Mouse (Mus musculus): ENCODE results near the gene Acss3. TPM values are rescaled to one million over a fixed set of nuclear protein-coding genes. Genes with fewer than 3 reads are reported as not detected.

Acss3 gene
- polyA plus RNA-seq, 1 experiment from 2014 or later = 0.79 TPM

GRCm38 (mm10) chr10:106914822-106915221, 208.6 kb downstream of the Acss3 start:
- Histone ChIP-seq H3K4me1 (no peaks in the 10 kb centered on the region), H3K4me2 (no peak overlapping the region), H3K36me3 (peaks cover 10% of the 10 kb centered on the region; the same call in 1 of the 2 replicates), H3K9ac (replicated peaks) (no peak overlapping the region), H3K27me3 (replicated peaks) (no peaks in the 10 kb centered on the region), H3K9me3 (replicated peaks) (no peaks in the 10 kb centered on the region), H3K4me3 (replicated peaks) (no peak overlapping the region), H3K27ac (replicated peaks) (no peak overlapping the region)
- no peak for ATAC-seq (ENCODE audit: low FRiP score)

GRCm38 (mm10) chr10:106914275-106914674, 209.2 kb downstream of the Acss3 start:
- H3K9me3 ChIP-seq (replicated peaks) = no peaks in the 10 kb centered on the region
- H3K9ac ChIP-seq (replicated peaks) = no peak overlapping the region
- ATAC-seq (ENCODE audit: low FRiP score) = no peak

GRCm38 (mm10) chr10:106913032-106913431, 210.4 kb downstream of the Acss3 start:
- ATAC-seq (ENCODE audit: low FRiP score) = no peak
- no peak overlapping the region for H3K27ac ChIP-seq (replicated peaks)
- H3K9me3 ChIP-seq (replicated peaks) = no peaks in the 10 kb centered on the region
- H3K4me1 ChIP-seq = no peaks in the 10 kb centered on the region
- 23% methylated on average over 2 of the region's 2 CpGs for WGBS
- H3K36me3 ChIP-seq = peaks cover 10% of the 10 kb centered on the region; the same call in 1 of the 2 replicates
- H3K9ac ChIP-seq (replicated peaks) = no peak overlapping the region
- H3K4me2 ChIP-seq = no peak overlapping the region
- no peak overlapping the region for H3K4me3 ChIP-seq (replicated peaks)
- no peaks in the 10 kb centered on the region for H3K27me3 ChIP-seq (replicated peaks)

More at GRCm38 (mm10) chr10:106914275-106914674, 209.2 kb downstream of the Acss3 start:
- no peak overlapping the region for H3K4me2 ChIP-seq
- peaks cover 10% of the 10 kb centered on the region; the same call in 1 of the 2 replicates for H3K36me3 ChIP-seq
- no peaks in the 10 kb centered on the region for H3K27me3 ChIP-seq (replicated peaks)
- no peak overlapping the region for H3K27ac ChIP-seq (replicated peaks)
- no peak overlapping the region for H3K4me3 ChIP-seq (replicated peaks)
- no peaks in the 10 kb centered on the region for H3K4me1 ChIP-seq

GRCm38 (mm10) chr10:106910108-106910507, 213.4 kb downstream of the Acss3 start:
- Histone ChIP-seq H3K4me2 (no peak overlapping the region), H3K9me3 (replicated peaks) (no peaks in the 10 kb centered on the region), H3K4me1 (no peaks in the 10 kb centered on the region), H3K27me3 (replicated peaks) (no peaks in the 10 kb centered on the region), H3K4me3 (replicated peaks) (no peak overlapping the region), H3K36me3 (0 out of 2 replicates have a peak, but pooled peaks cover 6% of the 10 kb centered on the region), H3K27ac (replicated peaks) (no peak overlapping the region), H3K9ac (replicated peaks) (no peak overlapping the region)
- no peak for ATAC-seq (ENCODE audit: low FRiP score)
- 72% methylated on average over 3 of the region's 3 CpGs for WGBS

GRCm38 (mm10) chr10:106896351-106896750, 227.1 kb downstream of the Acss3 start:
- no peak overlapping the region for H3K4me2 ChIP-seq
- H3K27me3 ChIP-seq (replicated peaks) = no peaks in the 10 kb centered on the region
- H3K9me3 ChIP-seq (replicated peaks) = no peaks in the 10 kb centered on the region
- H3K27ac ChIP-seq (replicated peaks) = no peak overlapping the region
- 42% methylated on average over 13 of the region's 13 CpGs for WGBS
- H3K4me3 ChIP-seq (replicated peaks) = no peak overlapping the region
- H3K4me1 ChIP-seq = no peaks in the 10 kb centered on the region
- no peaks in the 10 kb centered on the region for H3K36me3 ChIP-seq
- ATAC-seq (ENCODE audit: low FRiP score) = no peak
- H3K9ac ChIP-seq (replicated peaks) = no peak overlapping the region

Other genes with a start within 250 kb of the Acss3 start
- 34.5 and 40.3 TPM in 2 replicates for gene Lin7a, start 148.0 kb upstream of the Acss3 start, polyA plus RNA-seq (2015; fragmentation: Nextera tagmentation; extraction: Ambion mirVana)